Mouse (Mus musculus): ENCODE results near the gene Otop3. TPM values are rescaled to one million over a fixed set of nuclear protein-coding genes. Genes with fewer than 3 reads are reported as not detected.
"Not testable (repeated sequence)": the region's sequence is repeated elsewhere in the genome, so short reads cannot be mapped to it uniquely, and the experiment has no call there.

Gene Otop3
- polyA plus RNA-seq, 1 experiment from 2014 or later: 0.11 TPM

GRCm38 (mm10) chr11:115384587-115384986 is 50.1 kb downstream of the Otop3 start:
- H3K27me3 ChIP-seq (ENCODE audit: control insufficient read depth, insufficient read depth, low read depth, low read length): peaks cover 49% of the 10 kb centered on the region
- peak; percentile 33; the same call in 1 of the 2 replicates for ATAC-seq (ENCODE audit: low read depth)
- H3K9me3 ChIP-seq (replicated peaks; ENCODE audit: control insufficient read depth, low read length): no peaks in the 10 kb centered on the region
- 60% methylated on average over 5 of the region's 5 CpGs for WGBS (ENCODE audit: insufficient replicate concordance)
- no peak overlapping the region for H3K4me2 ChIP-seq (ENCODE audit: low read depth, low read length)
- H3K4me1 ChIP-seq (ENCODE audit: control insufficient read depth, low read depth, low read length): peaks cover 2% of the 10 kb centered on the region
- no peak overlapping the region for H3K9ac ChIP-seq (ENCODE audit: low read depth, low read length)
- H3K36me3 ChIP-seq (ENCODE audit: control insufficient read depth, insufficient read depth): no peaks in the 10 kb centered on the region
- no peak overlapping the region for H3K4me3 ChIP-seq (ENCODE audit: low read depth, low read length)
- H3K27ac ChIP-seq (ENCODE audit: low read length): no peak overlapping the region

GRCm38 (mm10) chr11:115386859-115387258 is 52.3 kb downstream of the Otop3 start:
- WGBS (ENCODE audit: insufficient replicate concordance): 64% methylated on average over 3 of the region's 3 CpGs
- H3K4me1 ChIP-seq (ENCODE audit: control insufficient read depth, low read depth, low read length); H3K4me2 ChIP-seq (ENCODE audit: low read depth, low read length); H3K27ac ChIP-seq (ENCODE audit: low read length); H3K9ac ChIP-seq (ENCODE audit: low read depth, low read length); H3K9me3 ChIP-seq (replicated peaks; ENCODE audit: control insufficient read depth, low read length); H3K4me3 ChIP-seq (ENCODE audit: low read depth, low read length); ATAC-seq (ENCODE audit: low read depth); H3K36me3 ChIP-seq (ENCODE audit: control insufficient read depth, insufficient read depth): not testable (repeated sequence)
- peaks cover 30% of the 10 kb centered on the region for H3K27me3 ChIP-seq (ENCODE audit: control insufficient read depth, insufficient read depth, low read depth, low read length)

- 65% methylated on average over 7 of the region's 7 CpGs for WGBS (ENCODE audit: insufficient replicate concordance)
- no peak overlapping the region for H3K4me2 ChIP-seq (ENCODE audit: low read depth, low read length)
Observed at GRCm38 (mm10) chr11:115391358-115391757, 56.8 kb downstream of the Otop3 start.

GRCm38 (mm10) chr11:115393721-115394325 is 59.3 kb downstream of the Otop3 start:
- Histone ChIP-seq H3K4me2 (ENCODE audit: low read depth, low read length) (peak overlapping the region; percentile 30), H3K27me3 (ENCODE audit: control insufficient read depth, insufficient read depth, low read depth, low read length) (no peaks in the 10 kb centered on the region), H3K4me1 (ENCODE audit: control insufficient read depth, low read depth, low read length) (no peaks in the 10 kb centered on the region), H3K9me3 (replicated peaks; ENCODE audit: control insufficient read depth, low read length) (no peaks in the 10 kb centered on the region), H3K4me3 (ENCODE audit: low read depth, low read length) (peak overlapping the region; percentile 7; the same call in 1 of the 2 replicates), H3K27ac (ENCODE audit: low read length) (no peak overlapping the region), H3K36me3 (ENCODE audit: control insufficient read depth, insufficient read depth) (no peaks in the 10 kb centered on the region), H3K9ac (ENCODE audit: low read depth, low read length) (no peak overlapping the region)
- ATAC-seq (ENCODE audit: low read depth): no peak
- WGBS (ENCODE audit: insufficient replicate concordance): 70% methylated on average over 34 of the region's 34 CpGs

More at GRCm38 (mm10) chr11:115391358-115391757, 56.8 kb downstream of the Otop3 start:
- Histone ChIP-seq H3K9me3 (replicated peaks; ENCODE audit: control insufficient read depth, low read length) (no peaks in the 10 kb centered on the region), H3K27ac (ENCODE audit: low read length) (no peak overlapping the region), H3K9ac (ENCODE audit: low read depth, low read length) (no peak overlapping the region), H3K36me3 (ENCODE audit: control insufficient read depth, insufficient read depth) (no peaks in the 10 kb centered on the region), H3K4me3 (ENCODE audit: low read depth, low read length) (no peak overlapping the region), H3K4me1 (ENCODE audit: control insufficient read depth, low read depth, low read length) (no peaks in the 10 kb centered on the region), H3K27me3 (ENCODE audit: control insufficient read depth, insufficient read depth, low read depth, low read length) (no peaks in the 10 kb centered on the region)
- ATAC-seq (ENCODE audit: low read depth): no peak

Other genes with a start within 250 kb of the Otop3 start
- 2.3 and 2.4 TPM in 2 replicates for gene Rab37, start 243.3 kb upstream of the Otop3 start, polyA plus RNA-seq (2015; fragmentation: Nextera tagmentation; extraction: Ambion mirVana)
- 4.0 and 5.5 TPM in 2 replicates for gene Cd300lf, start 200.7 kb upstream of the Otop3 start, polyA plus RNA-seq (2015; fragmentation: Nextera tagmentation; extraction: Ambion mirVana)
- 78.8 and 88.7 TPM in 2 replicates for gene Slc9a3r1, start 171.4 kb upstream of the Otop3 start, polyA plus RNA-seq (2015; fragmentation: Nextera tagmentation; extraction: Ambion mirVana)
- 5.9 and 6.4 TPM in 2 replicates for gene Tmem104, start 147.2 kb upstream of the Otop3 start, polyA plus RNA-seq (2015; fragmentation: Nextera tagmentation; extraction: Ambion mirVana)
- 12.7 TPM in 2 replicates for gene Nat9, start 146.9 kb upstream of the Otop3 start, polyA plus RNA-seq (2015; fragmentation: Nextera tagmentation; extraction: Ambion mirVana)
- 0.05 and 0.09 TPM in 2 replicates for gene Grin2c, start 67.5 kb upstream of the Otop3 start, polyA plus RNA-seq (2015; fragmentation: Nextera tagmentation; extraction: Ambion mirVana)
- 19.5 and 21.7 TPM in 2 replicates for gene Fdxr, start 57.7 kb upstream of the Otop3 start, polyA plus RNA-seq (2015; fragmentation: Nextera tagmentation; extraction: Ambion mirVana)
- 4.4 and 4.5 TPM in 2 replicates for gene Fads6, start 37.1 kb upstream of the Otop3 start, polyA plus RNA-seq (2015; fragmentation: Nextera tagmentation; extraction: Ambion mirVana)
- gene Otop2, start 27.6 kb upstream of the Otop3 start, polyA plus RNA-seq (2015; fragmentation: Nextera tagmentation; extraction: Ambion mirVana): not detected in 2 replicates
- 0.09 and 0.13 TPM in 2 replicates for gene Ush1g, start 12.7 kb upstream of the Otop3 start, polyA plus RNA-seq (2015; fragmentation: Nextera tagmentation; extraction: Ambion mirVana)
- 1.3 and 1.9 TPM in 2 replicates for gene Hid1, start 33.0 kb downstream of the Otop3 start, polyA plus RNA-seq (2015; fragmentation: Nextera tagmentation; extraction: Ambion mirVana)
- 0.95 and 1.3 TPM in 2 replicates for gene Cdr2l, start 47.2 kb downstream of the Otop3 start, polyA plus RNA-seq (2015; fragmentation: Nextera tagmentation; extraction: Ambion mirVana)
- 68.8 and 71.7 TPM in 2 replicates for gene Mrpl58, start 69.0 kb downstream of the Otop3 start, polyA plus RNA-seq (2015; fragmentation: Nextera tagmentation; extraction: Ambion mirVana)
- gene Atp5h, start 85.2 kb downstream of the Otop3 start, polyA plus RNA-seq (2015; fragmentation: Nextera tagmentation; extraction: Ambion mirVana): 482 and 528 TPM in 2 replicates
- 0.70 and 1.0 TPM in 2 replicates for gene Kctd2, start 85.4 kb downstream of the Otop3 start, polyA plus RNA-seq (2015; fragmentation: Nextera tagmentation; extraction: Ambion mirVana)
- 0.84 and 1.1 TPM in 2 replicates for gene Trim80, start 105.8 kb downstream of the Otop3 start, polyA plus RNA-seq (2015; fragmentation: Nextera tagmentation; extraction: Ambion mirVana)
- 0.21 and 0.51 TPM in 2 replicates for gene Slc16a5, start 127.7 kb downstream of the Otop3 start, polyA plus RNA-seq (2015; fragmentation: Nextera tagmentation; extraction: Ambion mirVana)
- gene Armc7, start 140.9 kb downstream of the Otop3 start, polyA plus RNA-seq (2015; fragmentation: Nextera tagmentation; extraction: Ambion mirVana): 3.7 TPM in 2 replicates
- 32.0 and 36.3 TPM in 2 replicates for gene Nt5c, start 157.1 kb downstream of the Otop3 start, polyA plus RNA-seq (2015; fragmentation: Nextera tagmentation; extraction: Ambion mirVana)
- gene Jpt1, start 179.7 kb downstream of the Otop3 start, polyA plus RNA-seq (2015; fragmentation: Nextera tagmentation; extraction: Ambion mirVana): 190 and 209 TPM in 2 replicates
- gene Sumo2, start 201.5 kb downstream of the Otop3 start, polyA plus RNA-seq (2015; fragmentation: Nextera tagmentation; extraction: Ambion mirVana): 270 and 312 TPM in 2 replicates
- gene Nup85, start 229.7 kb downstream of the Otop3 start, polyA plus RNA-seq (2015; fragmentation: Nextera tagmentation; extraction: Ambion mirVana): 94.4 and 96.5 TPM in 2 replicates

Data from liver, embryonic 16.5 days (tissue).